Mouse (Mus musculus): Measurements from ENCODE around the gene Med13l. TPM values are rescaled to one million over a fixed set of nuclear protein-coding genes. Genes with fewer than 3 reads are reported as not detected.

Gene Med13l
- polyA plus RNA-seq, 1 experiment from 2014 or later = 12.2 TPM

DNA sequence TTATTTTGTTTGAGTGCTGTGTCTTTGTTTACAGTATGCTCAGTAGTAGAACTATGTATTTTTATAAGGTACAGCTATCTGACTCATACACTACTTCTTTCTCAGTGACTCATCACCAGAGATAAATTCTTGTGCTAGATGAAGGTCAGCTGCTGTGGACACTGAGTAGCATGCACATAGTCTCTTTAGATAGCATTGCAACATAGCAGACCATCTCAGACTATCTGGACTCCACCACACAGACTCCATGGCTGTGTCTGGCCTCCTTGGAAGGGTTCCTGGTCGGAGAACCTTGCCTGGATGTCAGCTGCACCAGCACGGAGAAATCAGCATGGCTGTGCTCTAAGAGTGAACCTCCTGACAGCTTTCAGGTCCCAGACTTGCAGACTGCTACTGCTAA is 99.2 kb downstream of the Med13l start:
- H3K4me3 ChIP-seq (ENCODE audit: low read depth, low read length) = no peak overlapping the region
- no peaks in the 10 kb centered on the region for H3K27me3 ChIP-seq (ENCODE audit: control insufficient read depth, insufficient read depth, low read depth, low read length)
- H3K9ac ChIP-seq (ENCODE audit: low read depth, low read length) = no peak overlapping the region
- H3K36me3 ChIP-seq (ENCODE audit: control insufficient read depth, insufficient read depth) = no peaks in the 10 kb centered on the region
- H3K4me2 ChIP-seq (ENCODE audit: low read depth, low read length) = no peak overlapping the region
- peaks cover 9% of the 10 kb centered on the region for H3K4me1 ChIP-seq (ENCODE audit: control insufficient read depth, low read depth, low read length)
- ATAC-seq (ENCODE audit: low read depth) = 0 out of 2 replicates have a peak, but pooled peaks have one; percentile 12
- no peak overlapping the region for H3K27ac ChIP-seq (ENCODE audit: low read length)
- WGBS (ENCODE audit: insufficient replicate concordance) = 48% methylated on average over 2 of the region's 2 CpGs
- H3K9me3 ChIP-seq (replicated peaks; ENCODE audit: control insufficient read depth, low read length) = no peaks in the 10 kb centered on the region

DNA sequence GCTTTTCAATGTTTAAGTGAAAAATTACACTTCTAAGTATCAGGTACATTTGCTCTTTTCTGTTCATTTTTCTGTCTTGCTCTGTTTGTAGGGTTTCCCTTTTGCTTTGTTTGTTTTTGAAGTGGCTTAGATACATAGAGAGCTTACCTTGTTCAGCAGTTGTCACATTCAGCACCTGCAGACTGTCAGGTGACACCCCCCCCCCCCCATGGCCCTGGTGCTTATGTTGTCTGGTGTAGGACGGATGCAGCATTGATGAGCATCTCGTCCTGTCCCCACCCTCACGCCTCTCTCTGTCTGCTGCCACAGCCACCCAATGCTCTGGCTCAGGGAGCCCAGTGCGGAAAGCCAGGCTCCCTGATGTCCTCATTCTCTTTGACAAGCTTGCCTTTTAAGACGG is 101.3 kb downstream of the Med13l start:
- 74% methylated on average over 5 of the region's 5 CpGs for WGBS (ENCODE audit: insufficient replicate concordance)
- ATAC-seq (ENCODE audit: low read depth) = no peak
- H3K9ac ChIP-seq (ENCODE audit: low read depth, low read length) = no peak overlapping the region
- no peak overlapping the region for H3K4me2 ChIP-seq (ENCODE audit: low read depth, low read length)
- peaks cover 7% of the 10 kb centered on the region for H3K4me1 ChIP-seq (ENCODE audit: control insufficient read depth, low read depth, low read length)
- H3K4me3 ChIP-seq (ENCODE audit: low read depth, low read length) = no peak overlapping the region
- no peaks in the 10 kb centered on the region for H3K27me3 ChIP-seq (ENCODE audit: control insufficient read depth, insufficient read depth, low read depth, low read length)
- no peaks in the 10 kb centered on the region for H3K36me3 ChIP-seq (ENCODE audit: control insufficient read depth, insufficient read depth)
- no peak overlapping the region for H3K27ac ChIP-seq (ENCODE audit: low read length)
- no peaks in the 10 kb centered on the region for H3K9me3 ChIP-seq (replicated peaks; ENCODE audit: control insufficient read depth, low read length)

GRCm38 (mm10) chr5:118663999-118664398 is 103.5 kb downstream of the Med13l start:
- no peaks in the 10 kb centered on the region for H3K27me3 ChIP-seq (ENCODE audit: control insufficient read depth, insufficient read depth, low read depth, low read length)
- peak; percentile 54 for ATAC-seq (ENCODE audit: low read depth)

GRCm38 (mm10) chr5:118665023-118665422 is 104.5 kb downstream of the Med13l start:
- peaks cover 4% of the 10 kb centered on the region for H3K4me1 ChIP-seq (ENCODE audit: control insufficient read depth, low read depth, low read length)
- H3K27ac ChIP-seq (ENCODE audit: low read length) = no peak overlapping the region
- 86% methylated on average over 8 of the region's 8 CpGs for WGBS (ENCODE audit: insufficient replicate concordance)
- H3K4me2 ChIP-seq (ENCODE audit: low read depth, low read length) = no peak overlapping the region
- no peak for ATAC-seq (ENCODE audit: low read depth)
- no peaks in the 10 kb centered on the region for H3K27me3 ChIP-seq (ENCODE audit: control insufficient read depth, insufficient read depth, low read depth, low read length)
- H3K36me3 ChIP-seq (ENCODE audit: control insufficient read depth, insufficient read depth) = no peaks in the 10 kb centered on the region
- H3K9me3 ChIP-seq (replicated peaks; ENCODE audit: control insufficient read depth, low read length) = no peaks in the 10 kb centered on the region
- H3K9ac ChIP-seq (ENCODE audit: low read depth, low read length) = no peak overlapping the region
- no peak overlapping the region for H3K4me3 ChIP-seq (ENCODE audit: low read depth, low read length)

More at GRCm38 (mm10) chr5:118663999-118664398, 103.5 kb downstream of the Med13l start:
- H3K36me3 ChIP-seq (ENCODE audit: control insufficient read depth, insufficient read depth) = no peaks in the 10 kb centered on the region
- whole genome bisulfite sequencing (ENCODE audit: insufficient replicate concordance) = 35% methylated on average over 6 of the region's 6 CpGs
- H3K4me2 ChIP-seq (ENCODE audit: low read depth, low read length) = no peak overlapping the region
- no peak overlapping the region for H3K9ac ChIP-seq (ENCODE audit: low read depth, low read length)
- peak overlapping the region; percentile 35; the same call in 1 of the 2 replicates for H3K27ac ChIP-seq (ENCODE audit: low read length)
- no peaks in the 10 kb centered on the region for H3K9me3 ChIP-seq (replicated peaks; ENCODE audit: control insufficient read depth, low read length)
- peaks cover 4% of the 10 kb centered on the region for H3K4me1 ChIP-seq (ENCODE audit: control insufficient read depth, low read depth, low read length)
- H3K4me3 ChIP-seq (ENCODE audit: low read depth, low read length) = no peak overlapping the region

DNA sequence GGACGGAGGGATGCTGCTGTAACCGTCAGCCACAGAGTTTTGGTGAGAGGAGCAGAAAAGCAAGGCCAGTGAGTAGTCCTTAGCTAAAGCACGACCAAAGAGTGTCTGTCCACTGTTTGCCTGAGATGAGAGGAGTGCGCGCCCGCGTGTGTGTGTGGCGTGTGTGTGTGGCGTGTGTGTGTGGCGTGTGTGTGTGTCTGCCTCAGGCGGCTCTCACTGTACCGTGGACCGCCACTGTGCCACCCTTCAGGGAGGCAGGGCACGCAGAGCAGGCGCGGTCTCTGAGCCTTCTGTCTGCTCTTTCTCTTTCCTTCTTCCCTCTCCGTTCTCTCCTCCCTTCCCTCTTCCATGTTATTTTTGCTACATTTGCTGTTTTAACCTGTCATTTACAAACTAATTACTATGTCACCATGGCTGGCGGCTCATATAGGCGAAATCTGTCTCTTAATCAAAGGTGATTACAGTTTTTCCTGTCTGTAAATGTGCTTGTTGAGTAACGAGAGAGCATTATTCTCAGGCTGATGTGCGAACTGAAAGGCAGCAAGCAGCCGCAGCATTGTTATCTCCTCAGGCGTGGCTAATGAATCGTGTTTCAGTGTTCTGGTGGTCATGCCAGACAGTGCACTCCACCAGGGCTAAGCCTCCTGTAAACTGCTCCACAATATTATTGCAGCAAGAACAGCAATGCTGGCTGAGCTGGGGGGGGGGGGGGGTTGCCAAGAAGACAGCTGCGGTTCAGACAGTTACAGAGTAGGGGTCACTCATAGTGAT is 106.1 kb downstream of the Med13l start:
- no peak overlapping the region for H3K4me2 ChIP-seq (ENCODE audit: low read depth, low read length)
- WGBS (ENCODE audit: insufficient replicate concordance) = 73% methylated on average over 25 of the region's 25 CpGs
- H3K27me3 ChIP-seq (ENCODE audit: control insufficient read depth, insufficient read depth, low read depth, low read length) = no peaks in the 10 kb centered on the region
- peaks cover 4% of the 10 kb centered on the region for H3K4me1 ChIP-seq (ENCODE audit: control insufficient read depth, low read depth, low read length)
- no peak overlapping the region for H3K27ac ChIP-seq (ENCODE audit: low read length)
- H3K4me3 ChIP-seq (ENCODE audit: low read depth, low read length) = no peak overlapping the region
- H3K36me3 ChIP-seq (ENCODE audit: control insufficient read depth, insufficient read depth) = no peaks in the 10 kb centered on the region
- no peaks in the 10 kb centered on the region for H3K9me3 ChIP-seq (replicated peaks; ENCODE audit: control insufficient read depth, low read length)
- H3K9ac ChIP-seq (ENCODE audit: low read depth, low read length) = no peak overlapping the region
- no peak; the same call in 1 of the 2 replicates for ATAC-seq (ENCODE audit: low read depth)

DNA sequence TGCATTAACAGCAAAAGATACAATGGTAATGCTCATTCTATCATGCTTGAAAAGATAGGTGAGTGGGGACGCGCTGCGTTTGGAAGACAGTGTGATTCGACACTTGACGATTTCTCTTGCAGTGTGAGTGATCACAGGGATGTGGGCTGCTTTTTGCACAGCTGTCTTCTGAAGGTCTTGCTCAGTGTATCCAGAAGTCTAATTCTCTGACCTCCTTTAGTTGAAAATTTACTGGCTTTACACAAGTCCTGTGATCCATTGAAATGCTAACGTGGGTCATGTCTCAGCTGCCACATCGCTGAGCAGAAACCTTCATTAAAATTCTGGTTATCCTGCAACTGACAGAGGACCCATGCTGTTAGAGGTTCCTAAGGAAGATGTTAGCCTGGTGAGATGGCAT is 107.4 kb downstream of the Med13l start:
- H3K9me3 ChIP-seq (replicated peaks; ENCODE audit: control insufficient read depth, low read length) = no peaks in the 10 kb centered on the region
- H3K4me2 ChIP-seq (ENCODE audit: low read depth, low read length) = no peak overlapping the region
- H3K4me1 ChIP-seq (ENCODE audit: control insufficient read depth, low read depth, low read length) = peaks cover 4% of the 10 kb centered on the region
- H3K27me3 ChIP-seq (ENCODE audit: control insufficient read depth, insufficient read depth, low read depth, low read length) = no peaks in the 10 kb centered on the region
- H3K27ac ChIP-seq (ENCODE audit: low read length) = no peak overlapping the region
- no peak overlapping the region for H3K9ac ChIP-seq (ENCODE audit: low read depth, low read length)
- H3K4me3 ChIP-seq (ENCODE audit: low read depth, low read length) = no peak overlapping the region
- whole genome bisulfite sequencing (ENCODE audit: insufficient replicate concordance) = 82% methylated on average over 7 of the region's 7 CpGs
- no peak for ATAC-seq (ENCODE audit: low read depth)
- 0 out of 2 replicates have a peak, but pooled peaks cover 2% of the 10 kb centered on the region for H3K36me3 ChIP-seq (ENCODE audit: control insufficient read depth, insufficient read depth)

GRCm38 (mm10) chr5:118668931-118669330 is 108.5 kb downstream of the Med13l start:
- no peaks in the 10 kb centered on the region for H3K27me3 ChIP-seq (ENCODE audit: control insufficient read depth, insufficient read depth, low read depth, low read length)
- peaks cover under 1% of the 10 kb centered on the region for H3K4me1 ChIP-seq (ENCODE audit: control insufficient read depth, low read depth, low read length)
- H3K27ac ChIP-seq (ENCODE audit: low read length) = no peak overlapping the region
- ATAC-seq (ENCODE audit: low read depth) = no peak
- H3K4me2 ChIP-seq (ENCODE audit: low read depth, low read length) = no peak overlapping the region
- H3K9ac ChIP-seq (ENCODE audit: low read depth, low read length) = no peak overlapping the region
- 0 out of 2 replicates have a peak, but pooled peaks cover 2% of the 10 kb centered on the region for H3K36me3 ChIP-seq (ENCODE audit: control insufficient read depth, insufficient read depth)
- WGBS (ENCODE audit: insufficient replicate concordance) = 63% methylated on average over 2 of the region's 2 CpGs
- H3K9me3 ChIP-seq (replicated peaks; ENCODE audit: control insufficient read depth, low read length) = no peaks in the 10 kb centered on the region
- H3K4me3 ChIP-seq (ENCODE audit: low read depth, low read length) = no peak overlapping the region

DNA sequence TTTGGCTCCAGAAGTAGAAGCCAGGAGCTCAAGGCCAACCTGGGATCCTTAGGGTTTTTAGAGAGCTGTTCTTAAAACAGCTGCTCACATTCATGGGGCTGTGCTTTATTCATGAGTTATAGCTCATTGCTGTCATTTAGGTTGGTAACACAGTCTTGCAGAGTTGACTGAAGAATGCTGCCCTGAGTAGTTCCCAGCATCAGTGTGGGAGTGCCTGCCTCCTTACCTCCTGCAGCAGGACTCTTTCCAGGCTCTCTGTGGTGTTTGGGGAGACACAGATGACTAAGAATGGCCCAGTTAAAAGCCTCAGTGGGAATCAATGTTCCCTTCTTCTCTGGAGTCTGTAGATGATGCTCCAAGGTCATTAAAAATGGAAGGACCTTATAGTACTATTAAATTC is 111.6 kb downstream of the Med13l start:
- Histone ChIP-seq H3K4me3 (ENCODE audit: low read depth, low read length) (no peak overlapping the region), H3K4me1 (ENCODE audit: control insufficient read depth, low read depth, low read length) (no peaks in the 10 kb centered on the region; the same call in none of the 2 replicates), H3K9me3 (replicated peaks; ENCODE audit: control insufficient read depth, low read length) (no peaks in the 10 kb centered on the region), H3K27ac (ENCODE audit: low read length) (no peak overlapping the region), H3K4me2 (ENCODE audit: low read depth, low read length) (no peak overlapping the region), H3K9ac (ENCODE audit: low read depth, low read length) (no peak overlapping the region), H3K27me3 (ENCODE audit: control insufficient read depth, insufficient read depth, low read depth, low read length) (no peaks in the 10 kb centered on the region), H3K36me3 (ENCODE audit: control insufficient read depth, insufficient read depth) (0 out of 2 replicates have a peak, but pooled peaks cover 2% of the 10 kb centered on the region)
- no peak for ATAC-seq (ENCODE audit: low read depth)

DNA sequence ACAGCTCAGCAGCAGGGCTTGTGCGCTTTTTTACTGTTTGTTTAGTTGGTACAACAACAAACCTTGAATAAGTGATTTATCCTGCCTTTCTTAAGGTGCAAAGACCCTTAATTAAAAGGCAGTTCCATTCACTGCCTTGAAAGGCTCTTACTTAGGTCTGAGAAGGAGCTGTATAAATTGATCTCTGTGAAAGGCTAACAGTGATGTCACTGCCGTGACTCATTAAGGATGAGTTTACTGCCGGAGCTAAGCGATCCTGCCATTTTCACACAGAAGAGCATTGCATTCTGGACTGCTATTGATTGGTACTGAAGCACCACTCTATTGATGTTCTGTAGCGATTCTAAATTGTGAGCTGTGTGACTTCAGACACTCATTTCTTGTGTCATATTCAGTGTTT is 113.4 kb downstream of the Med13l start:
- no peak for ATAC-seq (ENCODE audit: low read depth)

More for the DNA sequence above, 113.4 kb downstream of the Med13l start:
- H3K9me3 ChIP-seq (replicated peaks; ENCODE audit: control insufficient read depth, low read length) = no peaks in the 10 kb centered on the region
- no peak overlapping the region for H3K4me3 ChIP-seq (ENCODE audit: low read depth, low read length)
- H3K27ac ChIP-seq (ENCODE audit: low read length) = no peak overlapping the region
- H3K9ac ChIP-seq (ENCODE audit: low read depth, low read length) = no peak overlapping the region
- 69% methylated on average over 5 of the region's 5 CpGs for WGBS (ENCODE audit: insufficient replicate concordance)
- H3K4me1 ChIP-seq (ENCODE audit: control insufficient read depth, low read depth, low read length) = no peaks in the 10 kb centered on the region; the same call in 1 of the 2 replicates
- H3K36me3 ChIP-seq (ENCODE audit: control insufficient read depth, insufficient read depth) = 0 out of 2 replicates have a peak, but pooled peaks cover 2% of the 10 kb centered on the region
- H3K27me3 ChIP-seq (ENCODE audit: control insufficient read depth, insufficient read depth, low read depth, low read length) = no peaks in the 10 kb centered on the region
- H3K4me2 ChIP-seq (ENCODE audit: low read depth, low read length) = no peak overlapping the region
